Mouse (Mus musculus) layer of hippocampus, adult 9-10 months (tissue): ENCODE results near the gene Gpr26.

ENCODE experiments used
- DNase-seq: peaks from one replicate; pipeline ENCODE4 v3.0.0; 2022; ENCODE audit warnings: low spot score

Gene Gpr26

GRCm38 (mm10) chr7:132026671-132027070 lies 60.4 kb downstream of the Gpr26 start:
- no peak for DNase-seq

- no peak for DNase-seq
Measured at GRCm38 (mm10) chr7:132031940-132032531, 65.8 kb downstream of the Gpr26 start.
